Mouse (Mus musculus): ENCODE results near the gene Shb.

- TF ChIP-seq EP300 (optimal IDR thresholded peaks at IDR 0.05) (no peak), CTCF (IDR thresholded peaks at IDR 0.05; ENCODE audit: low read depth) (no peak)
These were observed 8.1 kb upstream of the Shb start for GRCm38 (mm10) chr4:45540151-45540933.

Data from stomach, postnatal 0 days (tissue).